Mouse (Mus musculus): ENCODE results near the gene Cfap69.

Cfap69 gene

GRCm38 (mm10) chr5:5658680-5659079, 5.4 kb downstream of the Cfap69 start:
- no peak for DNase-seq (ENCODE audit: low read depth in 2 of 2, low spot score in 2 of 2)

GRCm38 (mm10) chr5:5657932-5658331, 6.1 kb downstream of the Cfap69 start:
- no peak for DNase-seq (ENCODE audit: low read depth in 2 of 2, low spot score in 2 of 2)

- DNase-seq (ENCODE audit: low read depth in 2 of 2, low spot score in 2 of 2) = no peak
Measured at GRCm38 (mm10) chr5:5648817-5649569, 15.0 kb downstream of the Cfap69 start.

- no peak for DNase-seq (ENCODE audit: low read depth in 2 of 2, low spot score in 2 of 2)
Measured at GRCm38 (mm10) chr5:5646173-5646572, 17.9 kb downstream of the Cfap69 start.

GRCm38 (mm10) chr5:5638496-5638895, 25.5 kb downstream of the Cfap69 start:
- DNase-seq (ENCODE audit: low read depth in 2 of 2, low spot score in 2 of 2) = no peak

GRCm38 (mm10) chr5:5625491-5625890, 38.5 kb downstream of the Cfap69 start:
- DNase-seq (ENCODE audit: low read depth in 2 of 2, low spot score in 2 of 2) = no peak

GRCm38 (mm10) chr5:5618329-5618728, 45.7 kb downstream of the Cfap69 start:
- no peak for DNase-seq (ENCODE audit: low read depth in 2 of 2, low spot score in 2 of 2)

- DNase-seq (ENCODE audit: low read depth in 2 of 2, low spot score in 2 of 2) = no peak
Measured at GRCm38 (mm10) chr5:5610540-5610939, 53.5 kb downstream of the Cfap69 start.

- DNase-seq (ENCODE audit: low read depth in 2 of 2, low spot score in 2 of 2) = no peak
Measured at GRCm38 (mm10) chr5:5587686-5588085, 76.4 kb downstream of the Cfap69 start.

GRCm38 (mm10) chr5:5573749-5574317, 90.2 kb downstream of the Cfap69 start, which contains the start of gene Gm8773:
Gene Gm8773 (plus strand): TSS chr5:5573799.
- DNase-seq (ENCODE audit: low read depth in 2 of 2, low spot score in 2 of 2) = no peak

- no peak for DNase-seq (ENCODE audit: low read depth in 2 of 2, low spot score in 2 of 2)
Measured at GRCm38 (mm10) chr5:5562435-5562834, 101.6 kb downstream of the Cfap69 start.

GRCm38 (mm10) chr5:5561041-5561706, 102.9 kb downstream of the Cfap69 start:
- DNase-seq (ENCODE audit: low read depth in 2 of 2, low spot score in 2 of 2) = no peak

- no peak for DNase-seq (ENCODE audit: low read depth in 2 of 2, low spot score in 2 of 2)
Measured at GRCm38 (mm10) chr5:5559798-5560197, 104.2 kb downstream of the Cfap69 start.

- DNase-seq (ENCODE audit: low read depth in 2 of 2, low spot score in 2 of 2) = peak; percentile 86 to 89
Measured at GRCm38 (mm10) chr5:5559079-5559740, 104.8 kb downstream of the Cfap69 start, which contains the start of gene Gtpbp10. Gene Gtpbp10 (minus strand): TSS chr5:5559538.

- no peak for DNase-seq (ENCODE audit: low read depth in 2 of 2, low spot score in 2 of 2)
Measured at GRCm38 (mm10) chr5:5551110-5551509, 112.9 kb downstream of the Cfap69 start.

- no peak for DNase-seq (ENCODE audit: low read depth in 2 of 2, low spot score in 2 of 2)
Measured at GRCm38 (mm10) chr5:5540385-5540784, 123.7 kb downstream of the Cfap69 start.

- no peak for DNase-seq (ENCODE audit: low read depth in 2 of 2, low spot score in 2 of 2)
Measured at GRCm38 (mm10) chr5:5539771-5540170, 124.3 kb downstream of the Cfap69 start.

- DNase-seq (ENCODE audit: low read depth in 2 of 2, low spot score in 2 of 2) = no peak
Measured at GRCm38 (mm10) chr5:5536131-5536530, 127.9 kb downstream of the Cfap69 start.

GRCm38 (mm10) chr5:5533656-5534420, 130.2 kb downstream of the Cfap69 start:
- DNase-seq (ENCODE audit: low read depth in 2 of 2, low spot score in 2 of 2) = no peak

All from CD8-positive naive resting alpha-beta T cell, adult 2 months (primary cell).